Mouse (Mus musculus) embryonic fibroblast, embryonic 13.5 days (primary cell): ENCODE measurements around the gene Atp8b2.

Experiments used
- CTCF ChIP-seq: IDR thresholded peaks from 2 replicates; pipeline ENCODE4 v1.5.1; 2011; ENCODE audit warnings: mild to moderate bottlenecking, control low read depth, low read length, moderate library complexity, borderline replicate concordance; ENCODE audit not compliant: insufficient read depth
- POLR2A ChIP-seq: IDR thresholded peaks from 2 replicates; pipeline ENCODE4 v1.6.1; 2011; ENCODE audit warnings: low read depth, mild to moderate bottlenecking, control low read depth, low read length, moderate library complexity

GRCm38 (mm10) chr3:89911207-89911606, 52.1 kb downstream of the Atp8b2 start:
- TF ChIP-seq POLR2A (no peak), CTCF (no peak)
